Mouse (Mus musculus) embryonic fibroblast, embryonic 13.5 days (primary cell): ENCODE results near the gene Map2k3.

ENCODE experiments used
- CTCF ChIP-seq: IDR thresholded peaks from 2 replicates; pipeline ENCODE4 v1.5.1; 2011; ENCODE audit warnings: mild to moderate bottlenecking, control low read depth, low read length, moderate library complexity, borderline replicate concordance; ENCODE audit not compliant: insufficient read depth
- POLR2A ChIP-seq: IDR thresholded peaks from 2 replicates; pipeline ENCODE4 v1.6.1; 2011; ENCODE audit warnings: low read depth, mild to moderate bottlenecking, control low read depth, low read length, moderate library complexity

DNA sequence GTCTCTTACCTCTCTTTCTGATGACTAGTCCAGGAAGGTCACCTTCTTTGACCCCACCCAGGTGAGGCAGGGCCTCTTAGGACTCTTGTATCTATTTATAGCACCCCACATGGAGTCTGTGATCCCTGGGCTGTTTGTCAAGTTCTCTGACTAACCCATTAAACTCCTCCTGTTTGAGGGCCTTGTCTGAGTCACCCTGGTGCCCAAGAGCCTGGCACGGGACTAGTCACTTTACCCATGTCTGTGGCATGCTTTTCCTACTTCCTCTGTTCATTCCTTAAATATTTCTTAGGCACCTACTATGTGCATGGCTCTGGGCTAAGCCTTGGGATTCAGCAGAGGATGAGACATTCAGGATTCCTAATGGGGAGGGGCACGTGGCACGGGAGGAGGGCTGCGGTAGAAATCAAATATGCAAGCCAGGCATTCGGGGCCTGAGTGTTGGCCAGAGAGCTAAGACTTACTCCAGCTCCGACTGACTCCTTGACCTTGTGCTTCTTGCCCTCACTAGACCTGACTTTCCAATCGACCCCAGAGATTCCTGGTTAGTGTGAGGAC lies 1.0 kb upstream of the Map2k3 start:
- TF ChIP-seq CTCF (no peak), POLR2A (no peak)
